Mouse (Mus musculus) kidney, embryonic 14.5 days (tissue): Measurements from ENCODE around the gene Tmem9. TPM values are rescaled to one million over a fixed set of nuclear protein-coding genes. Genes with fewer than 3 reads are reported as not detected.
A peak's percentile ranks its signal among the peaks of the same experiment; 100 is the strongest.

Experiments
- ATAC-seq: fragments of 200-750 bp; cut with Nextera tagmentation; 2 replicates; pipeline ENCODE4 v1.8.0; 2017; ENCODE audit warnings: moderate number of reproducible peaks, mild to moderate bottlenecking, moderate TSS enrichment, moderate library complexity; ENCODE audit not compliant: low FRiP score, low TSS enrichment
- H3K27ac ChIP-seq: fragments of 300-500 bp; sonication (generic); 2 replicates; pipeline ENCODE4 v1.5.1; 2014; ENCODE audit warnings: low read depth, mild to moderate bottlenecking, low read length, moderate library complexity, mixed read lengths
- H3K27me3 ChIP-seq: fragments of 300-500 bp; sonication (generic); 2 replicates; pipeline ENCODE4 v1.6.1; 2014; ENCODE audit warnings: mild to moderate bottlenecking, low read length; ENCODE audit not compliant: control insufficient read depth, insufficient read depth
- H3K36me3 ChIP-seq: fragments of 300-500 bp; sonication (generic); 2 replicates; pipeline ENCODE4 v1.6.1; 2014; ENCODE audit warnings: low read length, mixed read lengths; ENCODE audit not compliant: control insufficient read depth, insufficient read depth
- H3K4me1 ChIP-seq: fragments of 300-500 bp; sonication (generic); 2 replicates; pipeline ENCODE4 v1.6.1; 2014; ENCODE audit warnings: low read length, mixed read lengths; ENCODE audit not compliant: control insufficient read depth, insufficient read depth
- H3K4me2 ChIP-seq: fragments of 300-500 bp; sonication (generic); replicated peaks from 2 replicates; pipeline ENCODE4 v1.6.1; 2014; ENCODE audit warnings: low read depth, mild to moderate bottlenecking, low read length
- H3K4me3 ChIP-seq: fragments of 300-500 bp; sonication (generic); 2 replicates; pipeline ENCODE4 v1.5.1; 2014; ENCODE audit warnings: mild to moderate bottlenecking, low read length
- H3K9ac ChIP-seq: fragments of 300-500 bp; sonication (generic); 2 replicates; pipeline ENCODE4 v1.6.1; 2014; ENCODE audit warnings: low read depth, mild to moderate bottlenecking, low read length, moderate library complexity
- H3K9me3 ChIP-seq: fragments of 300-500 bp; sonication (generic); 2 replicates; pipeline ENCODE4 v1.6.1; 2016; ENCODE audit warnings: low read length; ENCODE audit not compliant: control insufficient read depth
- WGBS: fragments of 180-500 bp; shearing (Covaris S2); extraction: QIAGEN DNeasy Blood & Tissue Kit; methylation state at CpG from one replicate; pipeline ENCODE4 v1.1.7; 2014; 5-methylcytosine and 5-hydroxymethylcytosine counted together
- polyA plus RNA-seq: library from polyadenylated mRNA; unstranded; fragments of >200 nt; fragmentation: Nextera tagmentation; extraction: Ambion mirVana; gene quantifications from 2 replicates; pipeline ENCODE4 v1.2.1, GENCODE M21; 2014

Tmem9 gene
- polyA plus RNA-seq, 1 experiment from 2014 or later = 123 TPM

DNA sequence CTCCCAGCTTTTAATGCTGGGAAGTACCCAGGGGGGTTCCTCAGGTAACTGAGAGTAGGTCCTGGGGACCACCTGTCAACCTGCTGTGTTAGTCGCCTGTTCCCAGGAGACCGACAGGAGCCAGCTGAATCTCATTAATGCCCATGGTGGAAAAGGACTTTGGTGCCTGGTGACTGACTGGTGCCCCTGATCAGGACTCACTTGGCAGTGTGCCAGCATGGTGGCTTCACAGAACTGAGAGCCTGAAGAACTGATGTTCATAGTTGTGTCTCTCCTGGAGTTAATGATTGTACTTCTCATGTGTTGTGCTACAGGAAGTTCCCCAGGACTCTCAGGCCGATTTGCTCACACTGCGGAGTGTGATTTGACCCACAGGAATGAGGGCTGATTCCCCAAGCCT, 14.5 kb upstream of the Tmem9 start:
- no peak for ATAC-seq
- no peaks in the 10 kb centered on the region for H3K4me1 ChIP-seq
- no peak overlapping the region for H3K9ac ChIP-seq
- 80% methylated on average over 4 of the region's 4 CpGs for WGBS
- H3K36me3 ChIP-seq = no peaks in the 10 kb centered on the region
- H3K27ac ChIP-seq = no peak overlapping the region
- no peak overlapping the region for H3K4me3 ChIP-seq
- no peaks in the 10 kb centered on the region for H3K9me3 ChIP-seq
- H3K4me2 ChIP-seq = no peak overlapping the region
- no peaks in the 10 kb centered on the region for H3K27me3 ChIP-seq

DNA sequence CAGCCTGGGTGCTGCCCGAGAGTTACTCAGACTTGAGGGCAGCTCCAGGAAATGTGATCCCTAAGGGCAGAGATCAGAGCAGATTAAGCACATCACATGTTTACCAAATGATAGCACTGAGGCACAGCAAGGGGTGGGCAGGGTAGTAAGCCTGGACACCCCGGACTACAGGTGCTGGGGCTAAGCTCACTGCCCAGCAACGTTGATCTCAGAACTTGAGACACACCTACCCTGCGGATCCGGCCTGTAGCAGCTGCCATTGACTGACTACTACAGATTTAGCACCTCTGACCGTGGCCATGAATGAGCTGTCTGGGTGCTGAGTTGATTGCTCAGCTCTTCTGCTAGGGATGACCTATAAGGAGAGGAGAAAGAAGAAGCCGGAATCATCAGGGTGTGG, 10.4 kb upstream of the Tmem9 start:
- ATAC-seq = 0 out of 2 replicates have a peak, but pooled peaks have one; percentile 35

DNA sequence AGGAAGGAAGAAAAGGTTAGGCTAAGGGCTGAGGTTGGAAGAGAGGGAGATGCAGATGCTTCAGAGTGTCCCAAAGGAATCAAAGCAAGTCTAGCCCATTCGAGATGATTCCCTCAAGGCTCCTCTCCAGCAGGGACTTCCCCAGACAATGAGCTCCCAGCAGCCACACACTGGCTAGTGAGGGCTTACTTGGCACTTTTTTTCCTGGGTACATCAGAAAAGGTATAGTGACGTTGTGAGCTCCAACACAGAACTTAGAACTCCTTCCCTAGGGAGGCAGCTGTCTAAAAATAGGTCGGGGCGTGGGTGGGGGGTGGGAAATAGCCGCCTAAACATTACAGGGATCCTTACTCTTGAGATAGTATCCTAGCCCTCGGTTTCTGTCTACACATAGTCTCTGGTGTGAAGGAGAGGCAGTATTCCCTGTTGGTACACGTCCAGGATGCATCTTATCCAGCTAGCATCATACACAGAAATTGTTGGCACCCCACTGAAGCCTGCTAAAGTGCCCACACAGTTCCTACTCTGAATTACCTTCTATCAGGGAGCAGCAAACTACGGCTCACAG, 8.1 kb upstream of the Tmem9 start:
- Histone ChIP-seq H3K27ac (no peak overlapping the region), H3K9ac (no peak overlapping the region), H3K4me1 (no peaks in the 10 kb centered on the region), H3K9me3 (no peaks in the 10 kb centered on the region), H3K4me2 (no peak overlapping the region), H3K27me3 (no peaks in the 10 kb centered on the region), H3K4me3 (no peak overlapping the region), H3K36me3 (no peaks in the 10 kb centered on the region)
- ATAC-seq = no peak
- 65% methylated on average over 8 of the region's 8 CpGs for WGBS

More for the DNA sequence above, 10.4 kb upstream of the Tmem9 start:
- Histone ChIP-seq H3K36me3 (no peaks in the 10 kb centered on the region), H3K4me2 (no peak overlapping the region), H3K9ac (no peak overlapping the region), H3K9me3 (no peaks in the 10 kb centered on the region), H3K27me3 (no peaks in the 10 kb centered on the region), H3K27ac (no peak overlapping the region), H3K4me3 (no peak overlapping the region), H3K4me1 (no peaks in the 10 kb centered on the region)
- WGBS = 36% methylated on average over 7 of the region's 7 CpGs

DNA sequence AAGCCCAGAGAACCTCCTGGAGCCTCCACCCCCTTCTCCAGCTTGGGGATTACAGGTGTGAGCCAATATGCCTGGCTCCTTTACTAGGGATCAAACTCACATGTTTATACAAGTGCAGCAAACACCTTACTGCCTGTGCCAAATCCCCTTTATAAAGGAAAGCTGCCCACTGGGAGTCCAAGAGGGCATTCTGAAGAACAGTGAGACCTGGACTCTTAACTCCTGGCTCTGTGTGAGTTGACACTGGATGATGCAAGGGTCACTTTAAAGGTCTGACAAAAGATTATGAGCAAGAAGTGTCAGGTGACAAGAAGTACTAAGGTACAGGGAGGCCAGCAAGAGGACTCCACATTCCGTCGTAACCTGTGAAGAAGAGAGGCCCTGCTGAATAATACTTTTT, 6.5 kb upstream of the Tmem9 start:
- WGBS = 77% methylated on average over 2 of the region's 2 CpGs
- no peak for ATAC-seq
- Histone ChIP-seq H3K36me3 (no peaks in the 10 kb centered on the region), H3K27me3 (no peaks in the 10 kb centered on the region), H3K27ac (no peak overlapping the region), H3K4me1 (no peaks in the 10 kb centered on the region), H3K4me3 (no peak overlapping the region), H3K9me3 (no peaks in the 10 kb centered on the region), H3K9ac (no peak overlapping the region), H3K4me2 (no peak overlapping the region)

DNA sequence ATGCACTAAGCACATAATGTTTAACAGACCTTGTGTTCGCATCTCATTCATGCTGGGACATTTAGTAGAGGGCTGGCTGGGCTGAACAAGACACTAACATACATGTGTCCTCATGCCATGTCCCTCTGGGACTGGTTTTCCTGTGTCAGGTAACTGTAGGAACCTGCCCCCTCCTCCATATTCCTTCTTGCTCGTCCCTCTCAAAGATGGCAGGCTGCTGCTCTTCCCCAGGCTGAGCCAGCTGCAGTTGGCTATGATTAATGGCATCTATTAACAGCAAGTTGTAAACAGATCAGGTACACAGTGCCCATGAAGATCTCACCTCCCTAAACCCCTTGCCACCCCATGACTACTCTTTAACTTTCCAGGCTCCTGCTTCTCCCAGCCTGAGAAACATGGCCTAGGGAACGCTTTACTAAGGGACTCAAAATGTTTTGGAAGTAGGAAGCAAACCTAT, 1.6 kb upstream of the Tmem9 start, which contains the start of gene Igfn1:
Gene Igfn1 (minus strand): TSS at position 51 of the 457 bp plus-strand sequence.
- no peak within 1 kb of the TSS for H3K27ac ChIP-seq
- H3K4me3 ChIP-seq = peak within 1 kb of the TSS; percentile 47; the same call in 1 of the 2 replicates
- no peaks in the 10 kb centered on the region for H3K4me1 ChIP-seq
- H3K27me3 ChIP-seq = peaks cover 3% of the 10 kb centered on the region; the same call in 1 of the 2 replicates
- H3K36me3 ChIP-seq = no peaks in the 10 kb centered on the region
- no peak for ATAC-seq
- peak within 1 kb of the TSS; percentile 70 for H3K4me2 ChIP-seq
- no peak within 1 kb of the TSS; the same call in 1 of the 2 replicates for H3K9ac ChIP-seq
- WGBS = 60% methylated on average over 3 of the region's 3 CpGs
- no peaks in the 10 kb centered on the region for H3K9me3 ChIP-seq

DNA sequence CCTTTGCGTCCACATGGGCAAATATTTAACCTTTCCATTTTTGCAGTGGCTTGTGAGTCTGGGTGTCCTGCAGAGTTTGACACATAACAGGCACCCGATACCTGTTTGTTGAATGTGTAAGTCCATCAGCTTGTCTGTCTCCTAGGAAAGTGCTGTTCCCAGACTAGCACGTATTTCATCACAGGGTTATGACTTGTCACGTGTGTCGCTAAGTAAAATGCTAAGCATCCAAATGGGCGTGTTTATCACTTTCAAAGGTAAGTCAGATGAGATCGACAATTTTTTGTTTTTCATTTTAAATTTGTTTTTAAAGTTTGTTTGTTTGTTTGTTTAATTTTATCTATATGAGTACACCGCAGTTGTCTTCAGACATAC, 196 bp downstream of the Tmem9 start:
- 18% methylated on average over 8 of the region's 8 CpGs for WGBS

DNA sequence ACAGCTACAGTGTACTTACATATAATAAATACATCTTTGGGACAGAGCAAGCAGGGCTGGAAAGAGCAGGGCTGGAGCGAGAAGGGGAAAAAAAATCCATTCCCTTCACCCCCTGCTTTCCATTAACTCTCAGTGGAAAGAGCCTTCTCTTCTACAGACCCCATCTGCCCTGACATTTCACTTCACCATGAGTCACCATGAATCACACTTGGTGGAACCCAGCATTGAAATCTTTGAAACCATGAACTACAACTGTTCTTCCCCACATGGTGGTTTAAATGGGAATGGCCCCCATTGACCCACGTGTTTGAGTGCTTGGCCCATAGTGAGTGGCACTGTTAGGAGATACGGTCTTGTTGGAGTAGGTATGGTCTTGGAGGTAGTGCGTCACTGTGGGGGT, 2.3 kb downstream of the Tmem9 start:
- no peaks in the 10 kb centered on the region for H3K9me3 ChIP-seq
- no peak overlapping the region for H3K9ac ChIP-seq
- WGBS = 91% methylated on average over 4 of the region's 4 CpGs
- H3K27me3 ChIP-seq = peaks cover 3% of the 10 kb centered on the region; the same call in 1 of the 2 replicates
- ATAC-seq = no peak
- no peaks in the 10 kb centered on the region for H3K4me1 ChIP-seq
- no peak overlapping the region for H3K4me3 ChIP-seq
- no peak overlapping the region for H3K27ac ChIP-seq
- no peak overlapping the region for H3K4me2 ChIP-seq
- H3K36me3 ChIP-seq = no peaks in the 10 kb centered on the region

More for the DNA sequence above, 196 bp downstream of the Tmem9 start:
- Histone ChIP-seq H3K9ac (no peak overlapping the region), H3K4me2 (peak overlapping the region; percentile 70), H3K27me3 (peaks cover 3% of the 10 kb centered on the region; the same call in 1 of the 2 replicates), H3K27ac (no peak overlapping the region), H3K36me3 (no peaks in the 10 kb centered on the region), H3K4me3 (peak overlapping the region; percentile 47), H3K9me3 (no peaks in the 10 kb centered on the region), H3K4me1 (no peaks in the 10 kb centered on the region)
- ATAC-seq = no peak

DNA sequence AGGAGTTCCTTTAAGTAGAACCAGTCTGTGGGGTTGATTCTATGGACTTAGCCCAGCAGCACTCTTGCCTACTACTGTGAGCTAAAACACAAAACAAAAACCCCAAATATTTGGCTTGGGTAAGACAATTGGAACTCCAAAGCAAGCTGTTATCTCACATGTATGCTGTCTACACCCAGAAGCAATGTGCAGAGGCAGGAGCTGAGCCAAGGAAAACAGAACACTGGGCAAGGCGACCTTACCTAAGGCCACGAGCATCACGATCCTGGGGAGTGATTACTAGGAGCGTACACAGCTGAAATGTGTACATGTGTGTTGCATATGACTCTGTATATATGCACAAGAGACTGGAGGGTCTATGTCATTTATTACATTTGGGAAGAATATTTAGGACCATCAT, 5.6 kb downstream of the Tmem9 start:
- 59% methylated on average over 4 of the region's 4 CpGs for whole genome bisulfite sequencing
- no peak overlapping the region for H3K9ac ChIP-seq
- no peaks in the 10 kb centered on the region for H3K4me1 ChIP-seq
- no peak overlapping the region for H3K4me2 ChIP-seq
- no peaks in the 10 kb centered on the region for H3K36me3 ChIP-seq
- H3K9me3 ChIP-seq = no peaks in the 10 kb centered on the region
- H3K4me3 ChIP-seq = no peak overlapping the region
- H3K27me3 ChIP-seq = peaks cover 3% of the 10 kb centered on the region; the same call in 1 of the 2 replicates
- no peak for ATAC-seq
- no peak overlapping the region for H3K27ac ChIP-seq

DNA sequence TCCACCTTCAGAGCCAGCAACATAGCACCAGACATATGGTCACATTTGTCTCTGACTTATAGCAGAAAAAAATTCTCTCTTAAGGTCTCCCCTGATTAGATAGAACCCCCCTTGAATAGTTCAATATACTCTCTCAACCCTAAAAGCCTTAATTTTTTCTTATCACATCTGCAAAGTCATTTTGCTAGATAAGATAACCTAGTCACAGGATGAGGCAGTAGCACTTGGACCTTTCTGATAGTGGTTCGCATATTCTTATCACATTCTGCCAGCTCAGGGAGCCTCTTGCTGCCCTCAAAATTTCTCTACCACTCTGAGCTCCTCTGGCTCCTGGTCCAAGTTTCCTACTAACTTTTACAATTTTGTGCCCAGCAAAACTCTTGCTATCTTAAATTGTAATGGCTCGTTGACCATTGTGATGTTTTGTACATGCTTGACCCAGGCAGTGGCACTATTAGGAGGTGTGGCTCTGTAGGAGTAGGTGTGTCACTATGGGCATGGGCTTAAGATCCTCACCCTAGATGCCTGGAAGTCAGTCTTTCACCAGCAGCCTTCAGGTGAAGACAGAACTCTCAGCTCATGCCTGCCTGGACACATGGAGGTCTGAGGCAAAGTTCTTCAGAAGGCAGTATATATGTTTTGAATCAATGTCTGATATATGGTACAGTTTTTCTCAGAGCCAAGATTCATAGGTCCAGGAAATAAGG, 7.0 kb downstream of the Tmem9 start:
- no peak overlapping the region for H3K4me3 ChIP-seq
- ATAC-seq = no peak
- H3K27me3 ChIP-seq = peaks cover 3% of the 10 kb centered on the region; the same call in 1 of the 2 replicates
- H3K9ac ChIP-seq = no peak overlapping the region
- 79% methylated on average over 2 of the region's 2 CpGs for WGBS
- no peak overlapping the region for H3K4me2 ChIP-seq
- no peaks in the 10 kb centered on the region for H3K4me1 ChIP-seq
- no peak overlapping the region for H3K27ac ChIP-seq
- peaks cover 4% of the 10 kb centered on the region; the same call in 1 of the 2 replicates for H3K36me3 ChIP-seq
- H3K9me3 ChIP-seq = no peaks in the 10 kb centered on the region
